Comparison of ENCODE assay signal across 7 mouse cellular contexts in the genomic region with DNA sequence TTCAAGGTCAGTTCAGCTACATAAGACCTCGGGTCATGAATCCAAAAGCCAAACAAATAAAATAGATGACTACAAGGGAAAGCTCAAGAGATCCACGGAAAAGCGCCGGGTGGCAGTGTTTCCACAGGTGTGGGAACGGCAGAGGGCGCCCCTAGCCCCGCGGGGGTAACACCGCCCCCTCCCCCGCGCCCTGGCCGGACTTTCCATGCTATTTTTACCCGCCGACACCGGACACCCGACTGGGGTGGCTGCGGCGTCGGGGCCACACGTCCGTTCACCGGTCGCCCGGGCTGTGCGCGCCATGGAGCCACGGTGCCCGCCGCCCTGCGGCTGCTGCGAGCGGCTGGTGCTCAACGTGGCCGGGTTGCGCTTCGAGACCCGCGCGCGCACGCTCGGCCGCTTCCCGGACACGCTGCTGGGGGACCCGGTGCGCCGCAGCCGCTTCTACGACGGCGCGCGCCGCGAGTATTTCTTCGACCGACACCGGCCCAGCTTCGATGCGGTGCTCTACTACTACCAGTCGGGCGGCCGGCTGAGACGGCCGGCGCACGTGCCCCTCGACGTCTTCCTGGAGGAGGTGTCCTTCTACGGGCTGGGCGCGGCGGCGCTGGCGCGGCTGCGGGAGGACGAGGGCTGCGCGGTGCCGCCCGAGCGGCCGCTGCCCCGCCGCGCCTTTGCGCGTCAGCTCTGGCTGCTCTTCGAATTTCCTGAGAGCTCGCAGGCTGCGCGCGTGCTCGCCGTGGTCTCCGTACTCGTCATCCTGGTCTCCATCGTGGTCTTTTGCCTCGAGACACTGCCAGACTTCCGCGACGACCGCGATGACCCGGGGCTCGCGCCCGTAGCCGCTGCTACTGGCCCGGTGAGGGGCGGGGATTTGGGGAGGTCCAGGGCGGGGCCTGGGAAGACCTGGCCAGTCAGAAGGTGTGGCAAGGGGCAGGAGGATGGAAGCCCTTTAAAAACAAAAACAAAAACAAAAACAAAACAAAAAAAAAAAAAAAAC. TPM values are rescaled to one million over a fixed set of nuclear protein-coding genes. Genes with fewer than 3 reads are reported as not detected.
DNase-seq lines count a peak whose midpoint lies in the region; ATAC-seq and TF ChIP-seq lines count a peak whose summit lies in the region.

No protein-coding gene starts in this region.

- in situ Hi-C loops in ES-E14 (cut with MboI; ENCODE audit: low sequenced_read_pairs in 2 of 2, unreplicated experiment in 2 of 2), result no loop called here

- H3K4me3 ChIP-seq in ES-E14 (ENCODE audit: insufficient read depth in 1 of 2, low read depth in 1 of 2, low read length in 2 of 2, poor library complexity in 1 of 2, severe bottlenecking in 1 of 2), result peak overlapping the region; percentile 82 to 94
- H3K4me3 ChIP-seq in heart, embryonic 12.5 days, result peak overlapping the region; percentile 47
- peak overlapping the region; percentile 35 for H3K4me3 ChIP-seq in midbrain, embryonic 15.5 days

- H3K9me3 ChIP-seq in ES-E14 (ENCODE audit: control insufficient read depth, insufficient read depth, low read depth, low read length), result no peaks in the 10 kb centered on the region
- 0 out of 2 replicates have a peak, but pooled peaks cover 3% of the 10 kb centered on the region for H3K9me3 ChIP-seq in heart, embryonic 12.5 days (replicated peaks)
- no peaks in the 10 kb centered on the region for H3K9me3 ChIP-seq in midbrain, embryonic 15.5 days

- DNase-seq in ES-E14 (ENCODE audit: low read depth, low spot score), result no peak
- peak; percentile 8 for DNase-seq in brain, adult 2 months (ENCODE audit: low read depth, low spot score)
- DNase-seq in kidney, postnatal 14 days, result peak; percentile 49
- DNase-seq in left cerebral cortex, adult 18-20 months (ENCODE audit: low spot score in 2 of 2), result no peak

- H3K9ac ChIP-seq in ES-E14 (ENCODE audit: insufficient read depth, low read depth, low read length, poor library complexity, severe bottlenecking), result peak overlapping the region; percentile 81
- peak overlapping the region; percentile 65 for H3K9ac ChIP-seq in heart, embryonic 12.5 days
- H3K9ac ChIP-seq in midbrain, embryonic 15.5 days, result no peak overlapping the region

- WGBS in heart, embryonic 12.5 days, result 2% methylated on average over 114 of the region's 114 CpGs
- 3% methylated on average over 111 of the region's 114 CpGs for WGBS in midbrain, embryonic 15.5 days

- peak overlapping the region; percentile 85 for H3K4me2 ChIP-seq in heart, embryonic 12.5 days
- H3K4me2 ChIP-seq in midbrain, embryonic 15.5 days, result peak overlapping the region; percentile 51

- H3K27ac ChIP-seq in ES-E14 (ENCODE audit: insufficient read depth, low read depth, low read length, poor library complexity, severe bottlenecking), result no peak overlapping the region; the same call in 1 of the 2 replicates
- no peak overlapping the region for H3K27ac ChIP-seq in heart, embryonic 12.5 days (ENCODE audit: poor library complexity, severe bottlenecking)
- no peak overlapping the region for H3K27ac ChIP-seq in midbrain, embryonic 15.5 days

- no peaks in the 10 kb centered on the region for H3K36me3 ChIP-seq in ES-E14 (ENCODE audit: control insufficient read depth, insufficient read depth, low read length, poor library complexity, severe bottlenecking)
- no peaks in the 10 kb centered on the region for H3K36me3 ChIP-seq in heart, embryonic 12.5 days
- no peaks in the 10 kb centered on the region for H3K36me3 ChIP-seq in midbrain, embryonic 15.5 days (replicated peaks)

- 0 out of 2 replicates have a peak, but pooled peaks have one; percentile 15 for ATAC-seq in heart, embryonic 12.5 days (ENCODE audit: insufficient number of reproducible peaks, low FRiP score)
- ATAC-seq in midbrain, embryonic 15.5 days (replicated peaks), result no peak
- no peak for ATAC-seq in cerebellum, adult (ENCODE audit: insufficient number of reproducible peaks, low FRiP score, low TSS enrichment)

- peaks cover 7 to 12% of the 10 kb centered on the region in 2 experiments; a peak in 2 of 4 replicates for H3K4me1 ChIP-seq in ES-E14 (ENCODE audit: control insufficient read depth in 2 of 2, insufficient read depth in 2 of 2, low read length in 2 of 2, poor library complexity in 1 of 2)
- H3K4me1 ChIP-seq in heart, embryonic 12.5 days (replicated peaks), result peaks cover 12% of the 10 kb centered on the region; the same call in 1 of the 2 replicates
- peaks cover 9% of the 10 kb centered on the region for H3K4me1 ChIP-seq in midbrain, embryonic 15.5 days

- H3K27me3 ChIP-seq in heart, embryonic 12.5 days (replicated peaks), result peaks cover 60% of the 10 kb centered on the region
- peaks cover 74% of the 10 kb centered on the region for H3K27me3 ChIP-seq in midbrain, embryonic 15.5 days (replicated peaks)

TF ChIP-seq in ES-E14, 5 proteins besides CTCF, POLR2A, EP300 and RAD21:
- TF ChIP-seq HCFC1 (IDR thresholded peaks at IDR 0.05; ENCODE audit: borderline replicate concordance, insufficient read depth, low read length), result no peak

RNA-seq across cellular contexts. Expression of a gene that starts 1.0 kb away (rescaled TPM):
- 0.85 and 2.3 TPM in 2 replicates for total RNA-seq in ES-E14 (2012; rRNA removed)
- 0.41 and 0.52 TPM in 2 replicates for polyA plus RNA-seq in heart, embryonic 12.5 days (2016; fragmentation: Nextera tagmentation; extraction: Ambion mirVana)
- not detected in 2 replicates for polyA plus RNA-seq in midbrain, embryonic 15.5 days (2015; fragmentation: Nextera tagmentation; extraction: Ambion mirVana)
- total RNA-seq in left cerebral cortex, adult 18-20 months (2021), result not detected

RNA-seq across cellular contexts. Expression of a gene that starts 7.0 kb away (rescaled TPM):
- total RNA-seq in ES-E14 (2012; rRNA removed), result 2.4 and 3.6 TPM in 2 replicates
- 1.8 TPM in 2 replicates for polyA plus RNA-seq in heart, embryonic 12.5 days (2016; fragmentation: Nextera tagmentation; extraction: Ambion mirVana)
- 0.10 TPM in 1 of 2 replicates, not detected in the other for polyA plus RNA-seq in midbrain, embryonic 15.5 days (2015; fragmentation: Nextera tagmentation; extraction: Ambion mirVana)
- under 1 TPM in 1 of 2 experiments, not detected in 1; 0.19 TPM for total RNA-seq in left cerebral cortex, adult 18-20 months (2021)

RNA-seq across cellular contexts. Expression of a gene that starts 10.9 kb away (rescaled TPM):
- total RNA-seq in ES-E14 (2012; rRNA removed), result 303 and 310 TPM in 2 replicates
- polyA plus RNA-seq in heart, embryonic 12.5 days (2016; fragmentation: Nextera tagmentation; extraction: Ambion mirVana), result 169 and 173 TPM in 2 replicates
- polyA plus RNA-seq in midbrain, embryonic 15.5 days (2015; fragmentation: Nextera tagmentation; extraction: Ambion mirVana), result 202 and 214 TPM in 2 replicates
- total RNA-seq in left cerebral cortex, adult 18-20 months (2021), result 100 to 1,000 TPM; 372 to 395 TPM

RNA-seq across cellular contexts. Expression of a gene that starts 14.2 kb away (rescaled TPM):
- total RNA-seq in ES-E14 (2012; rRNA removed), result 0.37 TPM in 1 of 2 replicates, not detected in the other
- not detected in 2 replicates for polyA plus RNA-seq in heart, embryonic 12.5 days (2016; fragmentation: Nextera tagmentation; extraction: Ambion mirVana)
- 0.45 and 0.63 TPM in 2 replicates for polyA plus RNA-seq in midbrain, embryonic 15.5 days (2015; fragmentation: Nextera tagmentation; extraction: Ambion mirVana)
- not detected for total RNA-seq in left cerebral cortex, adult 18-20 months (2021)

RNA-seq across cellular contexts. Expression of a gene that starts 28.2 kb away (rescaled TPM):
- total RNA-seq in ES-E14 (2012; rRNA removed), result 26.1 and 26.8 TPM in 2 replicates
- 115 and 121 TPM in 2 replicates for polyA plus RNA-seq in heart, embryonic 12.5 days (2016; fragmentation: Nextera tagmentation; extraction: Ambion mirVana)
- polyA plus RNA-seq in midbrain, embryonic 15.5 days (2015; fragmentation: Nextera tagmentation; extraction: Ambion mirVana), result 21.0 and 22.7 TPM in 2 replicates
- 10 to 100 TPM; 15.1 to 18.1 TPM for total RNA-seq in left cerebral cortex, adult 18-20 months (2021)

Comparison
In these comparisons a context has a peak if more than half of its experiments do, and no peak if none do; other contexts are left out.
1. DNase-seq: peak in brain, adult 2 months (single experiment) and kidney, postnatal 14 days (single experiment); none in ES-E14 (single experiment) and left cerebral cortex, adult 18-20 months (0 of 2).
2. H3K4me3 ChIP-seq: peak in every context shown above with its lines; median percentile 88 in ES-E14; 47 in heart, embryonic 12.5 days; 35 in midbrain, embryonic 15.5 days.